Mouse (Mus musculus): ENCODE results near the gene Prss47. TPM values are rescaled to one million over a fixed set of nuclear protein-coding genes. Genes with fewer than 3 reads are reported as not detected.

Gene Prss47
- polyA plus RNA-seq (2012; fragmentation: generic; extraction: Trizol), result not detected

DNA sequence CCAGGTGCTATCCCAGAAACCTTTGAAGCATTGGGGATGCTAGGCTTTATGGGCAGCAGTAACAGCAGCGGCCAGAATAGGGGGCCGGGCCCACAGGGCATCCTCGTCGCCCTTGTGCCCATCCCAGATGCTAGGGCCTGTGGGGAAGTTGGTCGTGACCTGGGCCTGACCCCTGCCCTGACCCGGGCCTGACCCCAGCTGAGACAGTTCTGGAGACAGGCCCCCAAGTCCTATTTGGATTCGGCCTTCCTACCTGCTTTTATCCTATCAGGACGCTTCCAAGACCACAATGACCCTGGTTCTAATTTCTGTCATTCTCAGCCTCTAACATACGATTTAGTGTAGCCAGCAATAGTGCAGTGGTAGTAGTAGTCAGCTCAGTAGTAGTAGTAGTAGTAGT is at the start of gene Prss47:
TSS of gene Prss47 (minus strand) at position 101 of the 400 bp plus-strand sequence.
- TF ChIP-seq USF1 (IDR thresholded peaks at IDR 0.05; ENCODE audit: low read depth) (no peak), MAX (IDR thresholded peaks at IDR 0.05; ENCODE audit: low read depth) (no peak), POLR2A (IDR thresholded peaks at IDR 0.05; ENCODE audit: insufficient read length, low read depth) (no peak), CEBPB (IDR thresholded peaks at IDR 0.05; ENCODE audit: insufficient read depth, poor library complexity, severe bottlenecking) (no peak), E2F4 (IDR thresholded peaks at IDR 0.05; ENCODE audit: insufficient read depth) (no peak), SRF (IDR thresholded peaks at IDR 0.05; ENCODE audit: control insufficient read depth, insufficient read length, low read depth) (no peak), MYOG (IDR thresholded peaks at IDR 0.05; ENCODE audit: control insufficient read depth in 1 of 3, insufficient read depth in 1 of 3, insufficient read length in 2 of 3, low read depth in 2 of 3) (no peak), TCF12 (IDR thresholded peaks at IDR 0.05; ENCODE audit: insufficient read depth, poor library complexity, severe bottlenecking) (no peak), TCF3 (IDR thresholded peaks at IDR 0.05; ENCODE audit: insufficient read length, low read depth) (no peak), REST (IDR thresholded peaks at IDR 0.05; ENCODE audit: insufficient read depth, insufficient read length) (no peak), MYOD1 (IDR thresholded peaks at IDR 0.05; ENCODE audit: control insufficient read depth in 1 of 3, insufficient read length in 2 of 3, low read depth in 2 of 3) (no peak), POLR2AphosphoS2 (IDR thresholded peaks at IDR 0.05; ENCODE audit: insufficient read length, low read depth) (no peak)
- H3ac ChIP-seq (ENCODE audit: control insufficient read depth, insufficient read length), result no peak within 1 kb of the TSS
- no peak within 1 kb of the TSS for H3K4me3 ChIP-seq
- H3K27me3 ChIP-seq (ENCODE audit: control insufficient read depth, insufficient read depth, insufficient read length), result no peaks in the 10 kb centered on the region
- no peaks in the 10 kb centered on the region for H3K36me3 ChIP-seq (ENCODE audit: control insufficient read depth, insufficient read depth)
- no peaks in the 10 kb centered on the region for H3K79me2 ChIP-seq (ENCODE audit: control insufficient read depth, insufficient read depth)
- no peak within 1 kb of the TSS for H3K4me2 ChIP-seq (ENCODE audit: low read depth)

DNA sequence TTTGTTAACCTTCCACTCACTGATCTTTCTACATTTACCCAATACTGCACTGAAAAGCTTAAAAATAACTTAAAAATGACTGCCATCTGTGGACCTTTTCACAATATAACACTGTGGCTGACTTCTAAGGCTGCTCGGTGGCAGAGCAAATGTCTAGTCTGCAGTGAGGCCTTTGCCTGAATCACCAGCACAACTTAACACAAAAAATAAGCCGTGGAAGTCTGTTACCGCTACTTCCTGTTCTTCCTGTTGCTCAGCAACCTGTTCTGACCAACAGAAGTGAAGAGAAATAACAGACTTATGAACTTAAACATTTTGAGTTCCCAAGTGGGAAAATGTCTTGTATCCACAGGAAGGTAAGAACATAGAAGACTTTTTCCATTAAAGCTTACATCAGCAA is 48.7 kb upstream of the Prss47 start:
- Histone ChIP-seq H3K4me3 (no peak overlapping the region), H3K27me3 (ENCODE audit: control insufficient read depth, insufficient read depth, insufficient read length) (no peaks in the 10 kb centered on the region), H3K79me2 (ENCODE audit: control insufficient read depth, insufficient read depth) (peaks cover 30% of the 10 kb centered on the region), H3K36me3 (ENCODE audit: control insufficient read depth, insufficient read depth) (no peaks in the 10 kb centered on the region), H3K4me2 (ENCODE audit: low read depth) (no peak overlapping the region), H3ac (ENCODE audit: control insufficient read depth, insufficient read length) (no peak overlapping the region)
- TF ChIP-seq MYOG (IDR thresholded peaks at IDR 0.05; ENCODE audit: control insufficient read depth in 1 of 3, insufficient read depth in 1 of 3, insufficient read length in 2 of 3, low read depth in 2 of 3) (no peak), USF1 (IDR thresholded peaks at IDR 0.05; ENCODE audit: low read depth) (no peak), MAX (IDR thresholded peaks at IDR 0.05; ENCODE audit: low read depth) (no peak), SRF (IDR thresholded peaks at IDR 0.05; ENCODE audit: control insufficient read depth, insufficient read length, low read depth) (no peak), TCF3 (IDR thresholded peaks at IDR 0.05; ENCODE audit: insufficient read length, low read depth) (no peak), REST (IDR thresholded peaks at IDR 0.05; ENCODE audit: insufficient read depth, insufficient read length) (no peak), E2F4 (IDR thresholded peaks at IDR 0.05; ENCODE audit: insufficient read depth) (no peak), POLR2AphosphoS2 (IDR thresholded peaks at IDR 0.05; ENCODE audit: insufficient read length, low read depth) (no peak), MYOD1 (IDR thresholded peaks at IDR 0.05; ENCODE audit: control insufficient read depth in 1 of 3, insufficient read length in 2 of 3, low read depth in 2 of 3) (no peak), POLR2A (IDR thresholded peaks at IDR 0.05; ENCODE audit: insufficient read length, low read depth) (no peak), TCF12 (IDR thresholded peaks at IDR 0.05; ENCODE audit: insufficient read depth, poor library complexity, severe bottlenecking) (no peak), CEBPB (IDR thresholded peaks at IDR 0.05; ENCODE audit: insufficient read depth, poor library complexity, severe bottlenecking) (no peak)

DNA sequence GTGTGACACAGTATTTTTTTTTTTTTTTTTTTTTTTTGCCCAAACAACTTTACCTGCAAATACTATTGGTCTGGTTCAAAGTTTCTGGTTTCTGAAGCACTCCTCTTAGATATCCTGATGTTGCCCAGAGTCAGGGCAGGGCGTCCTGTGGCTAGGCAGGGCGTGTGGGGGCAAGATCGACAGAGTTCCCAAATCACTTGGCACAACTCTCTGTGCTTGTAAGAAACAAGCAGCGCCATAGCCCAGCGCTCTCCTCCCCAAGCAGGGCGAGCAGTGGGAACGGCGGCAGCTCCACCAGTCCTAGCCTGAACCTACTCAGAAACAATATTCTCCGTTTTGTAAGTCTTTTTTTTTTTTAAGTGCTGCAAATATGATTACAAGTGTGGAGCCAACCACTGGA is 48.1 kb upstream of the Prss47 start:
- Histone ChIP-seq H3K4me2 (ENCODE audit: low read depth) (no peak overlapping the region), H3K4me3 (no peak overlapping the region), H3K79me2 (ENCODE audit: control insufficient read depth, insufficient read depth) (peaks cover 28% of the 10 kb centered on the region), H3K36me3 (ENCODE audit: control insufficient read depth, insufficient read depth) (no peaks in the 10 kb centered on the region), H3ac (ENCODE audit: control insufficient read depth, insufficient read length) (no peak overlapping the region), H3K27me3 (ENCODE audit: control insufficient read depth, insufficient read depth, insufficient read length) (no peaks in the 10 kb centered on the region)
- TF ChIP-seq REST (IDR thresholded peaks at IDR 0.05; ENCODE audit: insufficient read depth, insufficient read length) (no peak), MYOG (IDR thresholded peaks at IDR 0.05; ENCODE audit: control insufficient read depth in 1 of 3, insufficient read depth in 1 of 3, insufficient read length in 2 of 3, low read depth in 2 of 3) (no peak), MAX (IDR thresholded peaks at IDR 0.05; ENCODE audit: low read depth) (no peak), USF1 (IDR thresholded peaks at IDR 0.05; ENCODE audit: low read depth) (no peak), POLR2A (IDR thresholded peaks at IDR 0.05; ENCODE audit: insufficient read length, low read depth) (no peak), POLR2AphosphoS2 (IDR thresholded peaks at IDR 0.05; ENCODE audit: insufficient read length, low read depth) (no peak), TCF12 (IDR thresholded peaks at IDR 0.05; ENCODE audit: insufficient read depth, poor library complexity, severe bottlenecking) (no peak), TCF3 (IDR thresholded peaks at IDR 0.05; ENCODE audit: insufficient read length, low read depth) (no peak), SRF (IDR thresholded peaks at IDR 0.05; ENCODE audit: control insufficient read depth, insufficient read length, low read depth) (no peak), MYOD1 (IDR thresholded peaks at IDR 0.05; ENCODE audit: control insufficient read depth in 1 of 3, insufficient read length in 2 of 3, low read depth in 2 of 3) (no peak), E2F4 (IDR thresholded peaks at IDR 0.05; ENCODE audit: insufficient read depth) (no peak), CEBPB (IDR thresholded peaks at IDR 0.05; ENCODE audit: insufficient read depth, poor library complexity, severe bottlenecking) (no peak)

DNA sequence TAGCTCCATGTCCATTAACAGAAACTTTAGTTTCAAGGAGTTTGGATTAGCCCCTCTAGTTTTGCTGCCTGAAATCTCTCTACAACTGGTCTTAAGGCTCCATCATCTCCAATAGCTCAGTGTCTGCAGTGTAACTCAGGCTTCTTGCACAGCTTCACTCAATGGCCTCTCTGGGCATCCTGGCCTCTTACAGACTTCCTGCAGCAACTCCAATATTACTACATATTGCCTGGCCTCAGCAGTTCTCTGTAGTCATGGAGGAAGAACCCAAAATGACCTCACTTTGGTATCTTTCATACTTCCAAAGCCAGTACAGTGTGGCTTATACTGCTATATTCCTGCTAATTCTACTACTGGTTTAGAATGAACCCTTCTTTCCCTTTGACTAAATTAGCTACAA is 44.5 kb upstream of the Prss47 start:
- Histone ChIP-seq H3ac (ENCODE audit: control insufficient read depth, insufficient read length) (no peak overlapping the region), H3K79me2 (ENCODE audit: control insufficient read depth, insufficient read depth) (peaks cover 16% of the 10 kb centered on the region), H3K4me3 (no peak overlapping the region), H3K36me3 (ENCODE audit: control insufficient read depth, insufficient read depth) (no peaks in the 10 kb centered on the region), H3K27me3 (ENCODE audit: control insufficient read depth, insufficient read depth, insufficient read length) (no peaks in the 10 kb centered on the region), H3K4me2 (ENCODE audit: low read depth) (no peak overlapping the region)
- TF ChIP-seq TCF12 (IDR thresholded peaks at IDR 0.05; ENCODE audit: insufficient read depth, poor library complexity, severe bottlenecking) (no peak), USF1 (IDR thresholded peaks at IDR 0.05; ENCODE audit: low read depth) (no peak), POLR2A (IDR thresholded peaks at IDR 0.05; ENCODE audit: insufficient read length, low read depth) (no peak), SRF (IDR thresholded peaks at IDR 0.05; ENCODE audit: control insufficient read depth, insufficient read length, low read depth) (no peak), MAX (IDR thresholded peaks at IDR 0.05; ENCODE audit: low read depth) (no peak), MYOG (IDR thresholded peaks at IDR 0.05; ENCODE audit: control insufficient read depth in 1 of 3, insufficient read depth in 1 of 3, insufficient read length in 2 of 3, low read depth in 2 of 3) (no peak)
